Mouse (Mus musculus): Measurements from ENCODE around the gene Dpp9.
A peak's percentile ranks its signal among the peaks of the same experiment; 100 is the strongest.

Dpp9 gene

GRCm38 (mm10) chr17:56183658-56184103, 35.0 kb downstream of the Dpp9 start, which contains the start of gene Mydgf:
TSS of gene Mydgf (minus strand) at chr17:56183920.
- peak; percentile 83 for DNase-seq (ENCODE audit: low read depth, low spot score)

GRCm38 (mm10) chr17:56182975-56183657, 35.6 kb downstream of the Dpp9 start:
- no peak for DNase-seq (ENCODE audit: low read depth, low spot score)

- DNase-seq (ENCODE audit: low read depth, low spot score), result no peak
Observed at GRCm38 (mm10) chr17:56175416-56175815, 43.3 kb downstream of the Dpp9 start.

- no peak for DNase-seq (ENCODE audit: low read depth, low spot score)
Observed at GRCm38 (mm10) chr17:56173401-56174046, 45.2 kb downstream of the Dpp9 start.

- DNase-seq (ENCODE audit: low read depth, low spot score), result no peak
Observed at GRCm38 (mm10) chr17:56171881-56172280, 46.8 kb downstream of the Dpp9 start.

GRCm38 (mm10) chr17:56171456-56171855, 47.2 kb downstream of the Dpp9 start:
- no peak for DNase-seq (ENCODE audit: low read depth, low spot score)

GRCm38 (mm10) chr17:56170636-56171035, 48.1 kb downstream of the Dpp9 start:
- DNase-seq (ENCODE audit: low read depth, low spot score), result no peak

GRCm38 (mm10) chr17:56169830-56170229, 48.9 kb downstream of the Dpp9 start:
- DNase-seq (ENCODE audit: low read depth, low spot score), result no peak

- no peak for DNase-seq (ENCODE audit: low read depth, low spot score)
Observed at GRCm38 (mm10) chr17:56165671-56166070, 53.0 kb downstream of the Dpp9 start.

- DNase-seq (ENCODE audit: low read depth, low spot score), result no peak
Observed at GRCm38 (mm10) chr17:56164510-56164909, 54.2 kb downstream of the Dpp9 start.

- DNase-seq (ENCODE audit: low read depth, low spot score), result no peak
Observed at GRCm38 (mm10) chr17:56163523-56164102, 55.1 kb downstream of the Dpp9 start.

GRCm38 (mm10) chr17:56162231-56162774, 56.4 kb downstream of the Dpp9 start, which contains the start of gene Tnfaip8l1:
TSS of gene Tnfaip8l1 (plus strand) at chr17:56162477.
- peak; percentile 56 for DNase-seq (ENCODE audit: low read depth, low spot score)

GRCm38 (mm10) chr17:56159729-56160128, 59.0 kb downstream of the Dpp9 start:
- no peak for DNase-seq (ENCODE audit: low read depth, low spot score)

GRCm38 (mm10) chr17:56153643-56154042, 65.1 kb downstream of the Dpp9 start:
- DNase-seq (ENCODE audit: low read depth, low spot score), result no peak

- no peak for DNase-seq (ENCODE audit: low read depth, low spot score)
Observed at GRCm38 (mm10) chr17:56149897-56150296, 68.8 kb downstream of the Dpp9 start.

GRCm38 (mm10) chr17:56148790-56149618, 69.7 kb downstream of the Dpp9 start:
- no peak for DNase-seq (ENCODE audit: low read depth, low spot score)

GRCm38 (mm10) chr17:56148280-56148679, 70.4 kb downstream of the Dpp9 start:
- DNase-seq (ENCODE audit: low read depth, low spot score), result no peak

GRCm38 (mm10) chr17:56147420-56147819, 71.3 kb downstream of the Dpp9 start:
- DNase-seq (ENCODE audit: low read depth, low spot score), result no peak

GRCm38 (mm10) chr17:56146131-56146530, 72.6 kb downstream of the Dpp9 start:
- no peak for DNase-seq (ENCODE audit: low read depth, low spot score)

GRCm38 (mm10) chr17:56144546-56144945, 74.2 kb downstream of the Dpp9 start:
- no peak for DNase-seq (ENCODE audit: low read depth, low spot score)
